In the genomic region with DNA sequence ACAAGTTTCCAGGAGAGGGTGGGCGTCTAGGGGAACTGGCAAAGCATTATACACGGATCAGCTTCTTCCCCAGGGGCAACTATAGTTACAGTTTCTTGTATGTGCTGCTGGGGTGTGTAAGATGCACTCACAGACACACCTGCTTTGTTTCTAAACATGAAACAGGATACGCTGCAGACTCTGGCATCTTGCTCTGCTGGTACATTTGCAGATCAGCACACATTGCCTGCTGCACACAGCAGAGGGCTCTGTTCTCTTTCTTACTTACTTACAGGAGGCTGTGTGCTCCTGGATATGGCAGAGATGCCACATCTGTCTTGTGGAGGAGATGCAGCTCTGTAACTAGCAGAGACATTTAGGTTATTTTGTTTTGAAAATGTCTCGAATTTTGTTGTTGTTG, we compare ENCODE assay signal across 12 mouse cellular contexts. TPM values are rescaled to one million over a fixed set of nuclear protein-coding genes. Genes with fewer than 3 reads are reported as not detected.
DNase-seq lines count a peak whose midpoint lies in the region; ATAC-seq and TF ChIP-seq lines count a peak whose summit lies in the region.
"Had no signal": no experiment of that assay in that cellular context is flagged by ENCODE, and none has a peak within 500 bp of the region (broad histone marks: within the 10 kb centered on the region; RNA-seq: fewer than 3 reads in every experiment).

No protein-coding gene starts in this region.

- no peak overlapping the region for H3K27ac ChIP-seq in heart, postnatal 0 days (ENCODE audit: low read depth)
- H3K27ac ChIP-seq in hindbrain, embryonic 13.5 days: no peak overlapping the region

- DNase-seq in heart, postnatal 0 days (ENCODE audit: low spot score): peak; percentile 17
- DNase-seq in heart, adult 8-10 months (ENCODE audit: low spot score): no peak
- peak; percentile 9 for DNase-seq in lung, postnatal 14 days
- DNase-seq in lung, adult 2 months: no peak
- DNase-seq in T-cell, adult 2 months (ENCODE audit: low spot score): peak; percentile 62
- peak; percentile 61 for DNase-seq in thymus, postnatal 14 days
- no peak for DNase-seq in left cerebral cortex, postnatal 4 days
- DNase-seq: layer of hippocampus, postnatal 36 days had no signal

- peaks cover 6% of the 10 kb centered on the region; the same call in 1 of the 2 replicates for H3K4me1 ChIP-seq in heart, postnatal 0 days (ENCODE audit: control insufficient read depth, insufficient read depth)
- peaks cover 5% of the 10 kb centered on the region; the same call in 1 of the 2 replicates for H3K4me1 ChIP-seq in lung, adult 2 months (ENCODE audit: control insufficient read depth, insufficient read depth, low read length)
- peaks cover 32% of the 10 kb centered on the region for H3K4me1 ChIP-seq in hindbrain, embryonic 13.5 days (replicated peaks)

- no peak for TF ChIP-seq EP300 in heart, postnatal 0 days (IDR thresholded peaks at IDR 0.05; ENCODE audit: low read depth)

- H3K4me3 ChIP-seq in heart, postnatal 0 days (ENCODE audit: low read depth, low read length): no peak overlapping the region
- no peak overlapping the region for H3K4me3 ChIP-seq in lung, adult 2 months (replicated peaks; ENCODE audit: extremely low read depth, low read depth, low read length)
- H3K4me3 ChIP-seq in hindbrain, embryonic 13.5 days: no peak overlapping the region
- H3K4me3 ChIP-seq: myocyte had no signal

- H3K27me3 ChIP-seq in heart, postnatal 0 days (ENCODE audit: control insufficient read depth, insufficient read depth, low read length): no peaks in the 10 kb centered on the region
- no peaks in the 10 kb centered on the region for H3K27me3 ChIP-seq in hindbrain, embryonic 13.5 days
- H3K27me3 ChIP-seq: Patski had no signal

- ATAC-seq in heart, postnatal 0 days (ENCODE audit: insufficient read depth, low read depth): no peak
- no peak for ATAC-seq in hindbrain, embryonic 13.5 days (ENCODE audit: low FRiP score)
- ATAC-seq: Patski had no signal

- H3K9me3 ChIP-seq in heart, postnatal 0 days (replicated peaks; ENCODE audit: control insufficient read depth, low read length): no peaks in the 10 kb centered on the region
- no peaks in the 10 kb centered on the region for H3K9me3 ChIP-seq in hindbrain, embryonic 13.5 days

- H3K4me2 ChIP-seq in heart, postnatal 0 days (ENCODE audit: low read depth, low read length): peak overlapping the region; percentile 20; the same call in 1 of the 2 replicates
- H3K4me2 ChIP-seq in hindbrain, embryonic 13.5 days: no peak overlapping the region

- H3K9ac ChIP-seq in heart, postnatal 0 days (replicated peaks; ENCODE audit: low read depth, low read length): no peak overlapping the region
- no peak overlapping the region for H3K9ac ChIP-seq in hindbrain, embryonic 13.5 days

- intact Hi-C loops in left cerebral cortex, postnatal 4 days (cut with DNase I): no loop called here

- H3K36me3 ChIP-seq in heart, postnatal 0 days (replicated peaks; ENCODE audit: control insufficient read depth, insufficient read depth, low read length): peaks cover 47% of the 10 kb centered on the region
- peaks cover 52% of the 10 kb centered on the region for H3K36me3 ChIP-seq in hindbrain, embryonic 13.5 days

- peak; percentile 23 for TF ChIP-seq CTCF in heart, postnatal 0 days (IDR thresholded peaks at IDR 0.05; ENCODE audit: low read depth)
- no peak for TF ChIP-seq CTCF in lung, adult 2 months (IDR thresholded peaks at IDR 0.05; ENCODE audit: insufficient read depth, low read length)

- no peak for TF ChIP-seq POLR2A in lung, adult 2 months (IDR thresholded peaks at IDR 0.05; ENCODE audit: borderline replicate concordance, extremely low read depth, low read depth, low read length)

- WGBS in heart, postnatal 0 days: 61% methylated on average over 4 of the region's 4 CpGs
- WGBS in lung, adult 2 months: 49% methylated on average over 4 of the region's 4 CpGs
- WGBS in hindbrain, embryonic 13.5 days: 88% methylated on average over 4 of the region's 4 CpGs

RNA-seq across cellular contexts. Expression of gene Mrps5, which starts 3.8 kb away (rescaled TPM):
- 48.8 and 109 TPM in 2 replicates for total RNA-seq in heart, postnatal 0 days (2014; rRNA removed; ENCODE audit: low replicate concordance)
- 150 and 156 TPM in 2 replicates for polyA plus RNA-seq in heart, postnatal 0 days (2015; fragmentation: Nextera tagmentation; extraction: Ambion mirVana)
- total RNA-seq in heart, adult 8-10 months (2022): 10 to 100 TPM; 82.2 to 90.5 (median 86.5) TPM
- 32.0 and 37.8 TPM in 2 replicates for polyA plus RNA-seq in lung, adult 2 months (2012; rRNA removed)
- 100 to 1,000 TPM; 106 TPM for total RNA-seq in left cerebral cortex, postnatal 4 days (2021)
- 152 and 158 TPM in 2 replicates for polyA plus RNA-seq in hindbrain, embryonic 13.5 days (2015; fragmentation: Nextera tagmentation; extraction: Ambion mirVana)

RNA-seq across cellular contexts. Expression of gene Zfp661, which starts 3.9 kb away (rescaled TPM):
- total RNA-seq in heart, postnatal 0 days (2014; rRNA removed; ENCODE audit: low replicate concordance): 0.69 and 3.6 TPM in 2 replicates
- polyA plus RNA-seq in heart, postnatal 0 days (2015; fragmentation: Nextera tagmentation; extraction: Ambion mirVana): 1.4 and 1.6 TPM in 2 replicates
- total RNA-seq in heart, adult 8-10 months (2022): 1 to 10 TPM; 1.1 to 1.9 (median 1.6) TPM
- 1.7 and 2.9 TPM in 2 replicates for polyA plus RNA-seq in lung, adult 2 months (2012; rRNA removed)
- 1 to 10 TPM; 9.2 to 9.5 TPM for total RNA-seq in left cerebral cortex, postnatal 4 days (2021)
- 8.0 and 8.7 TPM in 2 replicates for polyA plus RNA-seq in hindbrain, embryonic 13.5 days (2015; fragmentation: Nextera tagmentation; extraction: Ambion mirVana)

RNA-seq across cellular contexts. Expression of gene Prom2, which starts 49.6 kb away (rescaled TPM):
- total RNA-seq in heart, postnatal 0 days (2014; rRNA removed; ENCODE audit: low replicate concordance): 0.04 and 6.0 TPM in 2 replicates
- polyA plus RNA-seq in heart, postnatal 0 days (2015; fragmentation: Nextera tagmentation; extraction: Ambion mirVana): 0.03 and 0.08 TPM in 2 replicates
- total RNA-seq in heart, adult 8-10 months (2022): under 1 TPM; 0.12 to 0.88 (median 0.25) TPM
- 1.0 and 9.6 TPM in 2 replicates for polyA plus RNA-seq in lung, adult 2 months (2012; rRNA removed)
- not detected for total RNA-seq in left cerebral cortex, postnatal 4 days (2021)
- 0.10 TPM in 1 of 2 replicates, not detected in the other for polyA plus RNA-seq in hindbrain, embryonic 13.5 days (2015; fragmentation: Nextera tagmentation; extraction: Ambion mirVana)
- total RNA-seq: common myeloid progenitor, adult 5-6 weeks had no signal
- polyA plus RNA-seq: myocyte, Patski had no signal

Comparison
In these comparisons a context has a peak if more than half of its experiments do, and no peak if none do; other contexts are left out.
1. DNase-seq: peak in heart, postnatal 0 days (single experiment), lung, postnatal 14 days (single experiment), T-cell, adult 2 months (single experiment) and thymus, postnatal 14 days (single experiment); none in heart, adult 8-10 months (single experiment), lung, adult 2 months (single experiment) and left cerebral cortex, postnatal 4 days (single experiment).